Mouse (Mus musculus) intestine, postnatal 0 days (tissue): ENCODE measurements around the gene Cav3. TPM values are rescaled to one million over a fixed set of nuclear protein-coding genes. Genes with fewer than 3 reads are reported as not detected.

Source experiments
- ATAC-seq: fragments of 200-750 bp; cut with Nextera tagmentation; 2 replicates; pipeline ENCODE4 v1.8.0; 2017; ENCODE audit warnings: mild to moderate bottlenecking, moderate TSS enrichment, moderate library complexity
- H3K27ac ChIP-seq: fragments of 300-500 bp; sonication (generic); 2 replicates; pipeline ENCODE4 v1.5.1; 2014; ENCODE audit warnings: mild to moderate bottlenecking, low read depth, low read length, moderate library complexity
- H3K27me3 ChIP-seq: fragments of 300-500 bp; sonication (generic); replicated peaks from 2 replicates; pipeline ENCODE4 v1.6.1; 2014; ENCODE audit warnings: low read length, mixed read lengths; ENCODE audit not compliant: control insufficient read depth, insufficient read depth
- H3K36me3 ChIP-seq: fragments of 300-500 bp; sonication (generic); 2 replicates; pipeline ENCODE4 v1.6.1; 2014; ENCODE audit warnings: mild to moderate bottlenecking, moderate library complexity; ENCODE audit not compliant: control insufficient read depth, insufficient read depth
- H3K4me1 ChIP-seq: fragments of 300-500 bp; sonication (generic); replicated peaks from 2 replicates; pipeline ENCODE4 v1.6.1; 2014; ENCODE audit warnings: antibody characterized with exemption, low read length, mixed read lengths; ENCODE audit not compliant: control insufficient read depth, insufficient read depth
- H3K4me2 ChIP-seq: fragments of 300-500 bp; sonication (generic); replicated peaks from 2 replicates; pipeline ENCODE4 v1.6.1; 2014; ENCODE audit warnings: low read depth, mild to moderate bottlenecking, moderate library complexity
- H3K4me3 ChIP-seq: fragments of 300-500 bp; sonication (generic); 2 replicates; pipeline ENCODE4 v1.5.1; 2014; ENCODE audit warnings: low read depth, low read length
- H3K9ac ChIP-seq: fragments of 300-500 bp; sonication (generic); 2 replicates; pipeline ENCODE4 v1.6.1; 2014; ENCODE audit warnings: mild to moderate bottlenecking, low read depth, low read length
- H3K9me3 ChIP-seq: fragments of 300-500 bp; sonication (generic); 2 replicates; pipeline ENCODE4 v1.6.1; 2016; ENCODE audit warnings: mixed run types; ENCODE audit not compliant: control insufficient read depth
- CTCF ChIP-seq: sonication (generic); IDR thresholded peaks from 2 replicates; pipeline ENCODE4 v1.5.1; 2016; ENCODE audit warnings: low read depth, mild to moderate bottlenecking, control low read depth, antibody characterized with exemption, moderate library complexity
- WGBS: fragments of 180-500 bp; shearing (Covaris S2); extraction: QIAGEN DNeasy Blood & Tissue Kit; methylation state at CpG from one replicate; pipeline ENCODE4 v1.1.7; 2014; 5-methylcytosine and 5-hydroxymethylcytosine counted together
- polyA plus RNA-seq: library from polyadenylated mRNA; unstranded; fragments of >200 nt; fragmentation: Nextera tagmentation; extraction: Ambion mirVana; gene quantifications from 2 replicates; pipeline ENCODE4 v1.2.1, GENCODE M21; 2015

Cav3 gene
- polyA plus RNA-seq, 1 experiment from 2014 or later, result 4.9 TPM

GRCm38 (mm10) chr6:112516496-112516895 is 57.2 kb downstream of the Cav3 start:
- H3K9ac ChIP-seq, result no peak overlapping the region
- H3K27me3 ChIP-seq, result no peaks in the 10 kb centered on the region
- no peak overlapping the region for H3K4me2 ChIP-seq
- H3K27ac ChIP-seq, result no peak overlapping the region
- TF ChIP-seq CTCF, result no peak
- no peak overlapping the region for H3K4me3 ChIP-seq
- H3K36me3 ChIP-seq, result no peaks in the 10 kb centered on the region
- no peaks in the 10 kb centered on the region for H3K4me1 ChIP-seq
- WGBS, result 37% methylated on average over 1 of the region's 1 CpGs
- no peak for ATAC-seq
- H3K9me3 ChIP-seq, result no peaks in the 10 kb centered on the region

GRCm38 (mm10) chr6:112517572-112517971 is 58.3 kb downstream of the Cav3 start:
- WGBS, result 73% methylated on average over 3 of the region's 3 CpGs
- Histone ChIP-seq H3K9ac (no peak overlapping the region), H3K27ac (no peak overlapping the region), H3K4me1 (no peaks in the 10 kb centered on the region), H3K36me3 (no peaks in the 10 kb centered on the region), H3K27me3 (no peaks in the 10 kb centered on the region), H3K4me2 (no peak overlapping the region), H3K9me3 (no peaks in the 10 kb centered on the region), H3K4me3 (no peak overlapping the region)
- no peak for ATAC-seq
- TF ChIP-seq CTCF, result no peak

GRCm38 (mm10) chr6:112517991-112518390 is 58.7 kb downstream of the Cav3 start:
- ATAC-seq, result no peak
- Histone ChIP-seq H3K9me3 (no peaks in the 10 kb centered on the region), H3K9ac (no peak overlapping the region), H3K27me3 (no peaks in the 10 kb centered on the region), H3K4me2 (no peak overlapping the region), H3K4me3 (no peak overlapping the region), H3K27ac (no peak overlapping the region), H3K36me3 (no peaks in the 10 kb centered on the region), H3K4me1 (no peaks in the 10 kb centered on the region)
- no peak for TF ChIP-seq CTCF
- whole genome bisulfite sequencing, result 70% methylated on average over 3 of the region's 3 CpGs

Other genes starting within 250 kb of the Cav3 start
- 8.0 and 8.7 TPM in 2 replicates for gene Lmcd1, start 185.7 kb upstream of the Cav3 start, polyA plus RNA-seq
- 4.1 and 4.8 TPM in 2 replicates for gene Ssu2, start 71.5 kb upstream of the Cav3 start, polyA plus RNA-seq
- gene Oxtr, start 30.4 kb downstream of the Cav3 start, polyA plus RNA-seq, result 0.14 and 0.18 TPM in 2 replicates
- 7.2 and 9.3 TPM in 2 replicates for gene Rad18, start 237.2 kb downstream of the Cav3 start, polyA plus RNA-seq